Mouse (Mus musculus): ENCODE data around the gene Zfp36l2. TPM values are rescaled to one million over a fixed set of nuclear protein-coding genes. Genes with fewer than 3 reads are reported as not detected.

Zfp36l2 gene
- polyA plus RNA-seq, 1 experiment from 2014 or later: 14.5 TPM

- Histone ChIP-seq H3K9me3 (replicated peaks; ENCODE audit: control insufficient read depth, low read length) (no peaks in the 10 kb centered on the region), H3K9ac (ENCODE audit: low read length) (peak overlapping the region; percentile 48), H3K27ac (ENCODE audit: low read length) (peak overlapping the region; percentile 97), H3K4me3 (replicated peaks; ENCODE audit: low read length) (no peak overlapping the region), H3K36me3 (ENCODE audit: control insufficient read depth, insufficient read depth, low read length) (no peaks in the 10 kb centered on the region), H3K4me1 (ENCODE audit: control insufficient read depth, insufficient read depth, low read length) (peaks cover 34% of the 10 kb centered on the region), H3K27me3 (ENCODE audit: control insufficient read depth, insufficient read depth, low read length) (no peaks in the 10 kb centered on the region), H3K4me2 (ENCODE audit: low read depth, low read length) (peak overlapping the region; percentile 23; the same call in 1 of the 2 replicates)
- WGBS: 58% methylated on average over 6 of the region's 6 CpGs
- ATAC-seq (ENCODE audit: insufficient read depth, low FRiP score): no peak
These were observed 29.8 kb downstream of the Zfp36l2 start for GRCm38 (mm10) chr17:84157743-84158460.

GRCm38 (mm10) chr17:84156748-84157742 lies 30.7 kb downstream of the Zfp36l2 start:
- Histone ChIP-seq H3K36me3 (ENCODE audit: control insufficient read depth, insufficient read depth, low read length) (no peaks in the 10 kb centered on the region), H3K27ac (ENCODE audit: low read length) (peak overlapping the region; percentile 97), H3K4me2 (ENCODE audit: low read depth, low read length) (peak overlapping the region; percentile 32), H3K27me3 (ENCODE audit: control insufficient read depth, insufficient read depth, low read length) (no peaks in the 10 kb centered on the region), H3K4me3 (replicated peaks; ENCODE audit: low read length) (no peak overlapping the region), H3K9me3 (replicated peaks; ENCODE audit: control insufficient read depth, low read length) (no peaks in the 10 kb centered on the region), H3K9ac (ENCODE audit: low read length) (peak overlapping the region; percentile 57), H3K4me1 (ENCODE audit: control insufficient read depth, insufficient read depth, low read length) (peaks cover 35% of the 10 kb centered on the region)
- 41% methylated on average over 19 of the region's 19 CpGs for WGBS
- peak; percentile 87 for ATAC-seq (ENCODE audit: insufficient read depth, low FRiP score)

GRCm38 (mm10) chr17:84156227-84156573 lies 31.5 kb downstream of the Zfp36l2 start:
- ATAC-seq (ENCODE audit: insufficient read depth, low FRiP score): no peak
- no peaks in the 10 kb centered on the region for H3K27me3 ChIP-seq (ENCODE audit: control insufficient read depth, insufficient read depth, low read length)
- H3K27ac ChIP-seq (ENCODE audit: low read length): peak overlapping the region; percentile 97
- peaks cover 31% of the 10 kb centered on the region for H3K4me1 ChIP-seq (ENCODE audit: control insufficient read depth, insufficient read depth, low read length)
- H3K9ac ChIP-seq (ENCODE audit: low read length): peak overlapping the region; percentile 29
- H3K9me3 ChIP-seq (replicated peaks; ENCODE audit: control insufficient read depth, low read length): no peaks in the 10 kb centered on the region
- H3K36me3 ChIP-seq (ENCODE audit: control insufficient read depth, insufficient read depth, low read length): no peaks in the 10 kb centered on the region
- WGBS: 47% methylated on average over 13 of the region's 13 CpGs
- H3K4me3 ChIP-seq (replicated peaks; ENCODE audit: low read length): no peak overlapping the region
- no peak overlapping the region for H3K4me2 ChIP-seq (ENCODE audit: low read depth, low read length)

- H3K9ac ChIP-seq (ENCODE audit: low read length): peak overlapping the region; percentile 29
- H3K4me3 ChIP-seq (replicated peaks; ENCODE audit: low read length): no peak overlapping the region
- 74% methylated on average over 8 of the region's 8 CpGs for WGBS
- 0 out of 2 replicates have a peak, but pooled peaks cover 26% of the 10 kb centered on the region for H3K4me1 ChIP-seq (ENCODE audit: control insufficient read depth, insufficient read depth, low read length)
- no peak for ATAC-seq (ENCODE audit: insufficient read depth, low FRiP score)
- H3K36me3 ChIP-seq (ENCODE audit: control insufficient read depth, insufficient read depth, low read length): no peaks in the 10 kb centered on the region
- no peaks in the 10 kb centered on the region for H3K9me3 ChIP-seq (replicated peaks; ENCODE audit: control insufficient read depth, low read length)
- no peaks in the 10 kb centered on the region for H3K27me3 ChIP-seq (ENCODE audit: control insufficient read depth, insufficient read depth, low read length)
- peak overlapping the region; percentile 97 for H3K27ac ChIP-seq (ENCODE audit: low read length)
- no peak overlapping the region for H3K4me2 ChIP-seq (ENCODE audit: low read depth, low read length)
These were observed 32.1 kb downstream of the Zfp36l2 start for GRCm38 (mm10) chr17:84155516-84156226.

GRCm38 (mm10) chr17:84155029-84155338 lies 32.8 kb downstream of the Zfp36l2 start:
- WGBS: 84% methylated on average over 6 of the region's 6 CpGs
- no peak overlapping the region for H3K4me3 ChIP-seq (replicated peaks; ENCODE audit: low read length)
- no peak for ATAC-seq (ENCODE audit: insufficient read depth, low FRiP score)
- no peaks in the 10 kb centered on the region for H3K9me3 ChIP-seq (replicated peaks; ENCODE audit: control insufficient read depth, low read length)
- H3K4me2 ChIP-seq (ENCODE audit: low read depth, low read length): no peak overlapping the region
- H3K36me3 ChIP-seq (ENCODE audit: control insufficient read depth, insufficient read depth, low read length): no peaks in the 10 kb centered on the region
- H3K9ac ChIP-seq (ENCODE audit: low read length): no peak overlapping the region
- H3K27ac ChIP-seq (ENCODE audit: low read length): no peak overlapping the region
- 0 out of 2 replicates have a peak, but pooled peaks cover 26% of the 10 kb centered on the region for H3K4me1 ChIP-seq (ENCODE audit: control insufficient read depth, insufficient read depth, low read length)
- H3K27me3 ChIP-seq (ENCODE audit: control insufficient read depth, insufficient read depth, low read length): no peaks in the 10 kb centered on the region

- H3K4me3 ChIP-seq (replicated peaks; ENCODE audit: low read length): no peak overlapping the region
- peaks cover 29% of the 10 kb centered on the region; the same call in 1 of the 2 replicates for H3K4me1 ChIP-seq (ENCODE audit: control insufficient read depth, insufficient read depth, low read length)
- H3K9ac ChIP-seq (ENCODE audit: low read length): no peak overlapping the region
- whole genome bisulfite sequencing: 74% methylated on average over 11 of the region's 11 CpGs
- H3K4me2 ChIP-seq (ENCODE audit: low read depth, low read length): no peak overlapping the region
- H3K9me3 ChIP-seq (replicated peaks; ENCODE audit: control insufficient read depth, low read length): no peaks in the 10 kb centered on the region
- H3K36me3 ChIP-seq (ENCODE audit: control insufficient read depth, insufficient read depth, low read length): no peaks in the 10 kb centered on the region
- no peak for ATAC-seq (ENCODE audit: insufficient read depth, low FRiP score)
- no peaks in the 10 kb centered on the region for H3K27me3 ChIP-seq (ENCODE audit: control insufficient read depth, insufficient read depth, low read length)
- no peak overlapping the region for H3K27ac ChIP-seq (ENCODE audit: low read length)
These were observed 33.3 kb downstream of the Zfp36l2 start for GRCm38 (mm10) chr17:84154302-84155028.

- no peak overlapping the region for H3K4me2 ChIP-seq (ENCODE audit: low read depth, low read length)
- no peak overlapping the region for H3K4me3 ChIP-seq (replicated peaks; ENCODE audit: low read length)
- H3K27me3 ChIP-seq (ENCODE audit: control insufficient read depth, insufficient read depth, low read length): no peaks in the 10 kb centered on the region
- no peak overlapping the region for H3K9ac ChIP-seq (ENCODE audit: low read length)
- WGBS: 62% methylated on average over 12 of the region's 12 CpGs
- ATAC-seq (ENCODE audit: insufficient read depth, low FRiP score): no peak
- H3K36me3 ChIP-seq (ENCODE audit: control insufficient read depth, insufficient read depth, low read length): no peaks in the 10 kb centered on the region
- peaks cover 39% of the 10 kb centered on the region for H3K4me1 ChIP-seq (ENCODE audit: control insufficient read depth, insufficient read depth, low read length)
- H3K27ac ChIP-seq (ENCODE audit: low read length): no peak overlapping the region
- H3K9me3 ChIP-seq (replicated peaks; ENCODE audit: control insufficient read depth, low read length): no peaks in the 10 kb centered on the region
These were observed 34.6 kb downstream of the Zfp36l2 start for GRCm38 (mm10) chr17:84152976-84153786.
